Mouse (Mus musculus): Measurements from ENCODE around the gene Lep.
A peak's percentile ranks its signal among the peaks of the same experiment; 100 is the strongest.

Gene Lep

GRCm38 (mm10) chr6:29059846-29060685 is at the start of gene Lep:
Gene Lep, plus strand, starts transcription at chr6:29060220.
- peak in 1 of 2 experiments; percentile 46 for DNase-seq

- DNase-seq = no peak
Measured at GRCm38 (mm10) chr6:29011651-29012050, 48.4 kb upstream of the Lep start.

DNA sequence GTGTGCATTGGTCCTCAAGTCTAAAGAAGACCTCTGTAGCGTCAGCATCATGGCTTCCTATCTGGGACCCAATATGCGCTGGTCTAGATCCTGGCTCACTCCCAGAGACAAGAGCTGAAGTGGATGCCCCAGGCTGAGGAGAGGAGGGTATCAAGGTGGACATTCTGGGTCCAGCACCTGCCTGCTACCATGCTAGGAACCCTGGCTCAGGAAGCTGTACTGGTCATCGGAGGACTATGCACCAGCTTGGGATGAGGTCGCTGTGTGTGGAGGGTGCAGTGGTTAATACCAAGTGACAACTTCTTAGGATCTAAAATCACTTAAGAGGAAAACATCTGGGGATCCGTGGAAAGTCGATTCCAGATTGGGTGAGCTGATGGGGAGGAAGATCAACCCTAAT is 46.8 kb upstream of the Lep start:
- no peak for DNase-seq

- DNase-seq = no peak
Measured at GRCm38 (mm10) chr6:29016891-29017412, 43.1 kb upstream of the Lep start.

DNA sequence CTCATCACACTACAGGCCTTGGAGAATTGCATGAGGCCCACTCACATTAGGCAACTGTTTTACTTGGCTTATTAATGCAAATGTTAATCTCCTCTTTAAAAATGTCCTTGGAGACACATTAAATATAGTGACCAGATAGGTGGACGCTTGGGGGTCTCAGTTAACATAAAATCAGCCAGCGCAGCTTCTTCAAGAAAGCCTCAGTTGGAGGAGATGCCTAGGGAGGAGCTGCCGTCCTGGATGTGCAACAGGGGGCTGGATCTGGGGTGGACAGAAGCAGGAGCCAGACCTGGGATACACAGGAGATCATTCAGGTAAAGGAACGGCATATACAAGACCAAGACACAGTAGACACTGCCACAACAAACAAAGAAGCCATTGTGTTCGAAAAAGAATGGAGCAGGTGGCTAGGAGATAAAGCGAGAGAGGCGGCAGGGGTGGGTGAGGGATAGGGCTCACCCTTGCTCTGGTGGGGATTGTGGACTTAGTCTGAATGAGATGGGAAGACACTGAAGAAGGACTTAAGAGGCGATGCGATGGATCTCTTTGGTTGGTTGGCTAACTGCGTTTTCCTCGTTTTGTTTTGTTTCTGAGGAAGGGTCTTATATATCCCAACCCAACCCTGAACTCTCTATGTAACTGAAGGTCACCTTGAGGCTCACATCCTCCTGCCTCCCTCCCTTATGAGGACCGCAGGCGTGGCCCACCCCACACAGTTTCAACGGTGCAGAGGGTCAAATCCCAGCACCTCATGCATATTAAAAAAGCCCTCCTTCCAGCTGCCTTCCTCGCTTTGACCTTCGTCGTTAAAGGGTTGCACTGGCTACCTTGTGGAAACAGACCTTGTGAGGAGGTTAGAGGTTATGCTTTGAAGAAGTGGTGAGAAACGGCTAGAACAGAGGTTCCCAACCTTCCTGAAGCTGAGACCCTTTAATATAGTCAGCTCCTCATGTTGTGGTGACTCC is 40.0 kb upstream of the Lep start:
- no peak for DNase-seq

- no peak for DNase-seq
Measured at GRCm38 (mm10) chr6:29020937-29021336, 39.1 kb upstream of the Lep start.

- DNase-seq = no peak
Measured at GRCm38 (mm10) chr6:29021501-29021900, 38.5 kb upstream of the Lep start.

GRCm38 (mm10) chr6:29022115-29022514 is 37.9 kb upstream of the Lep start:
- no peak for DNase-seq

DNA sequence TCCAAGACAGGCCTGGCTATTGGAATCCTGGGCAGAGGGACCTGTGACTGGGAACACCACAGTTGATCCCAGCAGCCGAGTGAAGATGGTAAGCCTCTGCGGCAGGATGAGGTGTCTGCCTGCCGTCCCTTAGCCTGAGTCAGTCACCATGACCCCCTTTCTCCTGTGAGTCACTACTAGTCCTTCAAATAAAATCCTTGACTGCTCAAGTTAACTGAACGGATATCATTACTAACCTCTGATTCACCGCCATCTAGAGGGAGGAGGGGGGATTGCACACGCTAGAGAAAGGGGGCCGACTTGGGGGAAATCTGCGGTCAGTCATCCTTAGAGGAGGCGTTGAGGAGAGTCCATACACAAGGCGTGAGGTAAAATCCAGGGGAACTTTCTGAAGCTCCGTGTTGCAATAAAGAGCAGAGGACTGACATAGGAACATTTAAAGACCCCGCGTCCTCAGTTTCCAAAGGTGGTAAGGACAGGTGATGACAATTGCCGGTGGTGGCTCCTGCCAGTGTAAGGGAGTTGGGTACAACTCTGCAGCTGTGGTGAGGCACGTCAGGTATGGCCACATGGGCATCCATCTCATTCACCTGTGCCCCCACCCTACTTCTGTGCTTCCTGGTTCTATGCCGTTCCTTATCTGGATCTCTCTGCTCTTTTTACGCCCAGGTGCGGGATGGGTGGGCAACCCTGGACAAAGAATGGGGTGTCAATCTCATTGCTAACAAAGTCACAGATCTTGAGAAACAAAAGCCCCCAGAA is 36.6 kb upstream of the Lep start:
- peak in 1 of 2 experiments; percentile 65 for DNase-seq

- DNase-seq = peak; percentile 58
Measured at GRCm38 (mm10) chr6:29024000-29024417, 36.0 kb upstream of the Lep start.

DNA sequence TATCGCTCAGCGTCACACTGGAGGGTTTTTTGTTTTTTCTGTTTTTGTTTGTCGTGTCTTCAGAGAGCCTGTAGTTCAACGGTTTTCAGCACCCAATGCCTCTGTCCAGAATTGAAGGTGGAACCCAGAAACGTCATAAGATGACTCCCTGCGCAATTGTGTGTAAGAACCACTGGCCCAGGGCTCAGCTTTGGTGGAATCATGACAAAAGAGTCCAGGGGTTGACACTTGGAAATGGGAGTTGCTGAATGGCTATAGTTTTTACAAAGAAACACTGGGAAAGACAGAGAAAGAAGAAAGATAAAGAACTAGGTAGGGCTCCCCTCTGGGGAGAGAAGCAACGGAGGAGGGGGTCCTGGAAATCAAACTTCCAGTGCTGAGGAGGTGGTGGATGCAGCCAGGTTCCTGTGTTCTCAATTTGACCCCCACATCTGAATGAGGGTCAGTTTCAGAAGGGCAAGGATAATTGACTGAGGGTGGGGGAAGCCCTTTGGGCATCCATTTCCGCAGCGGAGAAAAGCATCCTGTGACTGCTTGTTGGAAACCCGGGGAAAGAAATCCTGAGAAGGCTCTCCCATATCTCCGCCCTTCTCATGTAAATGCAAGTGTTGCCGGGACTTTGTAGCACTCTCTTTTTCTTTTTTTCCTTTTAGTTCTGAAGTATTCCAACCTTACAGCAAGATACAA is 34.1 kb upstream of the Lep start:
- no peak for DNase-seq

DNA sequence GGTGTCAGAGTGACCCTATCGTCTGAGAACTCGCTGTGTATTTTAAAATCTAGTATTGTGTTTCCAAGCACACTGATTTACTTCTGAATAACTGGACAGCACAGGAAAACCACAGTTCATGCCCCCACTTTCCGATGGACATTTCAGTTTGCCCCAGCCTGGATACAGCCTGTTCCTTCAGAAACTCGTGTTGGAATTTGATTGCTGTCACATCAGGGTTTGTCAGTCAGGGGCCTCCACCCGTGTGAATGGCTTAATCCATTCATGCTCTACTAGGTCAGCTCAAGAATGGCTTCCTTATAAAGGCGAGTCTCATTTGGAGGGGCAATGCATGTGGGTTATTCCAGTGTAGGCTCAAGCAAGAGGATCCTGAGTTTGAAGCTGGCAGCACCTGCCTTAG is 33.3 kb upstream of the Lep start:
- no peak for DNase-seq

GRCm38 (mm10) chr6:29028129-29028528 is 31.9 kb upstream of the Lep start:
- no peak for DNase-seq

GRCm38 (mm10) chr6:29029521-29029920 is 30.5 kb upstream of the Lep start:
- no peak for DNase-seq

- DNase-seq = peak; percentile 63 to 73
Measured at GRCm38 (mm10) chr6:29031216-29031615, 28.8 kb upstream of the Lep start.

DNA sequence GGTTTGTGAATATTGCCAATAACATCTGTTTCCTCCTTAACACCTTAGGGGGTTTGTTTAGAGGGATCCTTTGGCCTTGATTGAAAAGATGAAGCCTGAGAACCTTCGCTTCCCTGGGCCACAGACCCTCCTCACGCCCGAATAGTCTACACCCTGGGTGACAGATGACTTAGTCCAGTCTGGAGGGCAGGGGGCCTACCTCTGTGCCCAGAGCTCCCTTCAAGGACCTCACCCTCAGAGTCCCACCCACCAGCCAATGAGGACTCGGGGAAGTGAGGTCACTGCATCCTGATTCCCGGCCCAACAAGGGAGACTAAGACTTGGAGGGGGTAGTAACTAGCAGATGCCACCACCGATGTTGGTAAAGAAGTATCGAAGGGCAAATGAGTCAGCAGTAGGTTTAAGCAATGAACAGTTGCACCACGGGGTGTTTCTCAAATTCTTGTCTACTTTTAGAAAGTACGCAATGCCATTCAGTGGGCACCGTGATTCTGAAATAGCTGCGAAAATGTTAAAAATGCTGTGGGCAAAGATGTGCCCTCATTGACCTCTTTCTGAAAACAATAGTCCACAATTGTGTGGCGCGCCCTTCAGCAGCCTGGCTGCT is 28.2 kb upstream of the Lep start:
- DNase-seq = no peak

DNA sequence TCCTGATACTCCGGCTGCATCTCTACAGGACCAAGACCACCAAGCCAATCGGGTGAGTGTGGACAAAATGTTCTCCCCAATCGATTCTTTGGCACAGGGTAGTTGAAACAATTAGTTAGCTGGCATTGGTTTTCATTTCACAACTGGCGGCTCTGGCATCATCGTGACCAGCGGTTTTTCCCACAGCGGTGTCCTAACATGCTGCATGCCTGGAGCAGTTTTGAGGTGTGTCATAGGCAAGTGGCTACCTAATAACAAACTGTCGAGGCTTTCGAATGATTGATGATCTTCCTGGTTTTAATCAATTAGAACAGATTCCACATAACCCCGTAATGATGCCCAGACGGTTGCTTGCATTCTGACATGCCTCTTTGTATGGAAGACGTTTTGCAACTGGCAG is 27.6 kb upstream of the Lep start:
- no peak for DNase-seq

GRCm38 (mm10) chr6:29033981-29034646 is 25.9 kb upstream of the Lep start:
- DNase-seq = no peak

- DNase-seq = no peak
Measured at GRCm38 (mm10) chr6:29036698-29037097, 23.3 kb upstream of the Lep start.

GRCm38 (mm10) chr6:29040266-29040665 is 19.8 kb upstream of the Lep start:
- no peak for DNase-seq

DNA sequence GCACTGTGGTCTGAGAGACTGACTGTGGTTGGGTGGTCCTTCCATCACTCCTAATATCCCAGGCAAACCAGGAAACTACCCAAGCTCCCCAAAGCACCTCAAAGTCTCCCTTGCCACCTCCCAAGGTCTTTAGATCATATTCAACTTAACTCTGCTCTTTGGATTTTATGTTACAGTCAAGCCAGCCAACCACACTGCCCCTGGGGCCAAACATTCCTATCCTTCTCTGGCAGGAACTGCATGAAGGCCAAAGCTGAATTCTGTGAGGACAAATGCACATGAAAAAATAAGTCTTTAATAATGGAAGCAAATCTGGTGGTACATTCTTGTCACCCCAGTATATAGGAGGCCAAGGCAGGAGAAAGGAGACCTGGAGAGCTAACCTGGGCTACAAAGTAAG is 16.0 kb upstream of the Lep start:
- peak; percentile 33 to 55 for DNase-seq
